Mouse (Mus musculus) urinary bladder, adult 2 months (tissue): ENCODE data around the gene Gm17545. TPM values are rescaled to one million over a fixed set of nuclear protein-coding genes. Genes with fewer than 3 reads are reported as not detected.

Experiments
- DNase-seq: peaks from one replicate; pipeline ENCODE4 v3.0.0; 2022; ENCODE audit warnings: low spot score
- polyA plus RNA-seq: library from polyadenylated mRNA; depleted of rRNA; stranded (reverse); fragments of >200 nt; gene quantifications from 2 replicates; pipeline ENCODE4 v1.2.3, GENCODE M21; 2012; rRNA removed

Gene Gm17545
- polyA plus RNA-seq, 1 experiment, result not detected

GRCm38 (mm10) chr9:22494203-22494807 is 40.2 kb downstream of the Gm17545 start:
- no peak for DNase-seq

DNA sequence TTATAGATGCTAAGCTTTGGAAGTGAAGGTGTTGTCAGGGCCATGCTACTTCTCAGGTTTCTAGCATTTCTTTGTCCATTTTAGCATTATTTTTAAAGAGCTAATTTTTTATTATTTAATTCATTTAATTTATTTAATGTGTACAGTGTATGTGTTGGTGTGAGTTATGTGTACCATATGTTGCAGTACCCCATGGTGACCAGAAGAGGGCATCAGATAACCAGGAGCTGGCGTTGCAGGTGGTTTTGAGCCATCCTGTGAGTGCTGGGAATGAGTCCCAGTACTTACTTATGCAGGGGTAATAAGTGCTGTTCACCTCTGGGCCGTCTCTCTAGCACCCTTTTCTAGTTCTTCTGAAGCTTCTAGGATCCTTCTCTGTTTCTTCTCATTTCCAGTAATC is 41.0 kb downstream of the Gm17545 start:
- DNase-seq, result no peak

- no peak for DNase-seq
Measured at GRCm38 (mm10) chr9:22497021-22497767, 43.1 kb downstream of the Gm17545 start.

DNA sequence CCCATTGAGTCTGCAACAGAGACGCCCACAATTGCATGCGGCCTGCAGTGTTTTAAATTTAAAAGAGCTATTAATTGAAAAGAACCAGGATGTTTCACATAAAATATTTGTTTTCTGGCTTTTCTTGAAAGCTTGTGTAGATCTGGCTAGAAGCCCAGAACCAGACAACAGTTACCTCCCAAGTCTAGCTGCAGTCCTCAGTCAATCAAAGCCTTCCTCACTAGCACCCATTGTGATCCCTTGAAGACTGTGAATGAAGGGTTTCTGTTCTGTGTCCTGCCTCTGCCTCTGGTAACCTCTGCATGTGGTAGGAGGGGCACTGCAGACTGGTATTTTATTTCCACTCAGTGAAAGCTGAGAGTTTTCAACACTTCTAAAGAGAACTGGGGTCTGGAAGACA is 48.9 kb downstream of the Gm17545 start:
- no peak for DNase-seq

- DNase-seq, result no peak
Measured at GRCm38 (mm10) chr9:22503581-22503980, 49.5 kb downstream of the Gm17545 start.

GRCm38 (mm10) chr9:22505574-22505973 is 51.5 kb downstream of the Gm17545 start:
- DNase-seq, result no peak

Other genes with a start within 250 kb of the Gm17545 start
- gene Zfp809, start 228.6 kb upstream of the Gm17545 start, polyA plus RNA-seq, result 44.2 and 47.3 TPM in 2 replicates
- 0.26 and 0.34 TPM in 2 replicates for gene Zfp599, start 194.4 kb upstream of the Gm17545 start, polyA plus RNA-seq
- gene Zfp810, start 146.6 kb upstream of the Gm17545 start, polyA plus RNA-seq, result 11.9 and 12.6 TPM in 2 replicates
- gene Anln, start 65.1 kb upstream of the Gm17545 start, polyA plus RNA-seq, result 5.2 and 6.6 TPM in 2 replicates
- 3.3 and 3.5 TPM in 2 replicates for gene 9530077C05Rik, start 42.8 kb upstream of the Gm17545 start, polyA plus RNA-seq
- 58.9 and 68.6 TPM in 2 replicates for gene Rp9, start 15.5 kb downstream of the Gm17545 start, polyA plus RNA-seq
- 14.3 TPM in 2 replicates for gene Bbs9, start 21.4 kb downstream of the Gm17545 start, polyA plus RNA-seq